Mouse (Mus musculus) T-helper 17 cell (primary cell): ENCODE measurements at regions not wholly inside any gene's neighbourhood (a gene's known extent, or its start where the extent isn't known, plus 50 kb on each side); places are given as distances from the start of the nearest gene placed in this dataset.

Experiments used
- in situ Hi-C, 2 experiments: fragments of 300-600 bp; cut with MboI, MseI; formaldehyde crosslinking; loops; 1 replicate in 1 of 2; 2 replicates in 1 of 2; pipeline ENCODE4 v1.15.1; 2025; ENCODE audit warnings: high pct_unique_total_duplicates in 2 of 2

- in situ Hi-C loops, result loop anchor here in 1 of 2 experiments (5.0 kb wide), 1 partner anchor 107 kb away; no protein-coding TSS in a partner anchor
Observed at GRCm38 (mm10) chr16:93035626-93036025, 209.7 kb upstream of the Runx1 start.

DNA sequence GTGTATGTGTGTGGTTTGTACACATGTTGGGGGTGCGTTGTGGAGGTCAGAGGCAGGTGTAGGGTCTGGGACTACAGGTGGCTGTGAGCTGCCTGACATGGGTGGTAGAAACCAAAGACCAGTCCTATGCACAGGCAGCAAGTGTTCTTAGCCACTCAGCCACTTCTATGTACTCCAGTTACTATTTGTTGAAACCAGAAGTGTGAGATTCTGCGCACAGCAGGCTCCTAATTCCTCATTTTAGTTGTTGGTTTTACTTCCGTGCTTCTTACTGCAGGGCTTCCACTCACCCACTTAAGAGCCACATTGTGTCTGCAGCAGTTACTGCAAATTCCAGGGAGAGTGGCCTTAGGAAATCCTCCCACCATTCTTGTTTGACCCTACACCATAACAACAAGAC, 208.0 kb upstream of the Runx1 start:
- in situ Hi-C loops, result no loop called here

GRCm38 (mm10) chr16:93031624-93032023, 205.7 kb upstream of the Runx1 start:
- in situ Hi-C loops, result no loop called here

GRCm38 (mm10) chr16:93028640-93029039, 202.7 kb upstream of the Runx1 start:
- in situ Hi-C loops, result no loop called here

DNA sequence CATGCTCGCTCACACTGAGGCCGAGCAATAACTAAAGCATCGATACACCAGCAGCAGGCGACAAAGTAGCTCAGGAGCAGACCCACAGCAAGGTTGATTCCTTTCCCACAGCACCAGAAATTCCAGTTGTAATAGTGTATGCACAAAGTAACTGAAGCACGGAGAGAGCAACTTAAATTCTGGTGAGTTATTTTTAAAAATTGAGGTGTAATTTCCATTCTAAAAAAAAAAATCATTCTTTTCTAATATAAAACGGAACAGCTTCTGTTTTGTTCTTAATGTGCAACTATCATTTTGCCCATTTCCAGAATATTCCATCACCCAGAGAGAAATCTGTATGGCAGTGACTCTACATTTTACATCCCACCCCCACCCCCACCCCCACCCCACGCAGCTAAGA, 202.1 kb upstream of the Runx1 start:
- in situ Hi-C loops, result no loop called here

- in situ Hi-C loops, result no loop called here
Observed at GRCm38 (mm10) chr16:93026094-93026648, 200.2 kb upstream of the Runx1 start.

DNA sequence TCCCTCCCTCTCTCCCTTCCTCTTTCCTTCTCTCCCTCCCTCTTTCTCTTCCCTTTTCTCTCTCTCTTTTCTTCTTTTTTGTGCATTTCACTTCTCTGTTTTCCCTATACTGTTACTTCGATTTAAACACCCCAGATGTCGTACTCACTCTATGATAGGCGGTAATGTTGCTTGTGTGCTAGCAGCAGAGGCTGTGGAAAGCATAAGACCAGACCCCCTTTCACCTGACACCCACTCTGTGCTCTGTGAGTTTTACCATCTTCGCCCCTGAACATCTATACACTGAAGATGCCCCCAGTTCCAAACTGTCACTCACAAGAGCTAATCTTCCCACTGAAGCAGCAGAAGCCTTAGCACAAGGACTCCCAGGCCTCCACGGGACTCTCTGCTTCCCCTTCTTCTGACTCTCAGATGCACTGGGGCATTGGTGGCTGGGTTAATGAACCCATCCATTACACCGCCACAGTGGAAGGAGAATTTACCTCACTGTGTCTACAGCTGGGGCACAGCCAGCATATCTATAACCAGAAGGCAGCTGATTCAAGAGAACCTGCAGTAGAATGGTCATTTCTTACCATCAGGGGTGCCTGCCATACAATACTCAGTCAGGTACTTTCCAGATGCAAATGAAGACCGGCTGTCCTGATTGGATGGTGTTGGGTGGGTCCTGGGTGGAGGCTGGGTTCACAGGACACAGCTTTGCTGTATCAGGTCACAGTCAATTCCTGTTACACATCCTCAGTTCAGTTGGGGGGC, 194.0 kb upstream of the Runx1 start:
- in situ Hi-C loops, result no loop called here

DNA sequence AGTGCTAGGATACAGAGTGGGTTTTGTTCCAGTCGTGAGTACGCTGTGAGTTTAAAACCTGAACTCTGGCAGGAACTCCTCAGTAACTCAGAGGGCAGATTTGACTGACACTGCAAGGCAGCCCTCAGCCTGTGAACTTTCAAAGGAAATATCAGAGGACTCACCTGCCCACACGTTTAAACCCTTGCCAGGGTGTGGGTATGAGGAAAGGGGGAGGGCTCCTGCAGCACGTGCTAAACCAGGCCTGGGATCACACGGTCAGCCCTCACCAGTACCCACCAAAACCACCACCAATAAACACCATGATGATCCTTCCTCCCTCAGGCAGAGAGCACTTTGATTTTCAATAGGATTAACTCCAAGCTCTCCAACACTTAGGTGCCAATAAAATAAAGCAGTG, 192.8 kb upstream of the Runx1 start:
- in situ Hi-C loops, result no loop called here

DNA sequence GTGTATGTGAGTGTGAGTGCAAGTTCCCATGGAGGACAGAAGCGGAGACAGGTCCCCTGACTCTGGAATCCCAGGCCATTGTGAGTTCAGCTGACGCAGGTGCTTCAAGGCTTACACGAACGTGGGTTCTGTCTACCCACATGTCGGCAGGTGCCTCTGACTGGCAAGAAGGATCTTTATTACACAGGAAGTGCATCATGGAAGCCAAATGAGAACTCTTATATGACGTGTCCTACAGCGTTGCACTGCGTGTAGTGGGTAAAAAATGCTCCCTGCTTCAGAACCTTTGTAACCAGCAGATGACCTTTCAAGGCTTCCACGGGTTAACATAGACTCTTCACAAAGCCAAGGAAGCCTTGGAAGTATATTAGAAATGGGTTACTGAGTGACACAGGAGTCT, 191.1 kb upstream of the Runx1 start:
- in situ Hi-C loops, result no loop called here

- in situ Hi-C loops, result no loop called here
Observed at GRCm38 (mm10) chr16:93015636-93016035, 189.7 kb upstream of the Runx1 start.

- in situ Hi-C loops, result no loop called here
Observed at GRCm38 (mm10) chr16:93014991-93015390, 189.0 kb upstream of the Runx1 start.

DNA sequence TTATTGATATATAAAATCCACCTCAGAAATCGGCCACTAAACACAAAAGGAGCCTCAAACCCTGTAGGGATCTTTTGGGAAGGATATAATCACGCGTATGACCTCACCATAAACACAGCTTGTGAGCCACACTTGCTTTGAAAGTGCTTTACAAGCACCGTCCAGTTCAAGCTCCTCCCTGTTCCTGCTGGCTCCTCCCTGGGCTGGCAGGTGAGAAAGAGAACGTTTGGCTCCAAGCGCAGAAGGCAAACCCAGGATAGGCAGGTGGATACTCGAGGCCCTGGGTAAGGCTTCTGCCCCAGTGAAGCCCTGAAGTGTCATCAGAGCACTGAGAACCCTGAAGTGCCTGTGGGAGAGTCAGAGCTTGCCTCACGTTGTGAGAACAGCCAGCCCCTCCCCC, 187.9 kb upstream of the Runx1 start:
- in situ Hi-C loops, result no loop called here

DNA sequence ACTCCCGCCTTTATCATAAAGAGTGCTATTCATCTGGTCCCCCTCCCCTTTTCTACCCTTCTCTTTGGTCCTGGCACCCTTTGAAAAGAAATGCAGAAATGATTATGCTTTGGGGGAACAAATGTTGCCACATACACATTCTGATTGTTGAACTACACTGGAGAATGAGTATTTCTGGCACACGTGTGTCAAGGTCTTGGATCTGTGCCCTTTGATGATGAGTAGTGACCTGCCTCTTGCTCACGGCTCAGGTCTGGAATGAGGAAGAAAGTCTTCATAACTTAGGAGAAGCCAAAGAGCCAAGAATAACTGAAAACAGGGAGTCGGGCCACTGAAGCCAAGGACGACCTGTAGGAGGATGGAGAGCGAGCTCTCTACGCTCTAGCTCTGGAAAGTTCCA, 187.3 kb upstream of the Runx1 start:
- in situ Hi-C loops, result no loop called here

- in situ Hi-C loops, result no loop called here
Observed at GRCm38 (mm10) chr16:93011474-93011873, 185.5 kb upstream of the Runx1 start.

- in situ Hi-C loops, result no loop called here
Observed at GRCm38 (mm10) chr16:93006321-93006984, 180.5 kb upstream of the Runx1 start.

DNA sequence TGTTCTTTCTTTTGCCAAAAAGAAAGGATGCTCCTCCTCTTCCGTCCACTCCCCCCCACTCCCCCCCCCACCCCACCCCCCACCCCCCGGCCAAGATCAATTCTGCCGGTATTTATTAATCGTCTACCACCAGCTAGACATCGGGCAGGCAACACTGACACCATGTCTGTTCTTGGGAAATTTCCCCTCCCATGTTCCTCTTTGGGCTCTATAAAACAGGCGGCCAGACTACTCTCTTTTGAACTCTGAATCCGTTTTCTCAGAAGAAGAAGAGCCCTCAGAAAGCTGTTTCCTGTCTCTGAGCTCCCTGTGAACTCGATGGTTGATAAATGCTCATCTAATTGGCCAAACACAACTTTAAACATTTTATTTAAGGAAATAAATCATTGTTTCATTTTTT, 179.5 kb upstream of the Runx1 start:
- in situ Hi-C loops, result no loop called here

DNA sequence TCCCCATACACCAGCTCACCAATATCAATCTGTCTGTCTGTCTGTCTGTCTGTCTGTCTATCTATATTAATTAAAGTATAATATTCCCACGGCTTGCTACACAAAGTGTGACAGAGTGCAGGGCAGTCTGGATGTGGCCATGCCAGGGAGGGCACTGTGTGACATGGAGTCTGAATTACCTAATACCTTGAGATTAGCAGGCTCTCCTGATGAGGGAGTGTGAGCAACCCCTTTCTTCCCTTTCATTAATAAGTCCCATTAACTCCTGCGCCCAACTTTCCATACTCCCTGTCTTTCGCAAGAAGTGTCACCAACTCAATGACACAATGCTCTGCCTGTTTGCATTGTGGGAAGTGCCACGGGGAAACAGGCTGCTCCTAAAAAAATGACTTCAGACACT, 177.9 kb upstream of the Runx1 start:
- in situ Hi-C loops, result no loop called here

DNA sequence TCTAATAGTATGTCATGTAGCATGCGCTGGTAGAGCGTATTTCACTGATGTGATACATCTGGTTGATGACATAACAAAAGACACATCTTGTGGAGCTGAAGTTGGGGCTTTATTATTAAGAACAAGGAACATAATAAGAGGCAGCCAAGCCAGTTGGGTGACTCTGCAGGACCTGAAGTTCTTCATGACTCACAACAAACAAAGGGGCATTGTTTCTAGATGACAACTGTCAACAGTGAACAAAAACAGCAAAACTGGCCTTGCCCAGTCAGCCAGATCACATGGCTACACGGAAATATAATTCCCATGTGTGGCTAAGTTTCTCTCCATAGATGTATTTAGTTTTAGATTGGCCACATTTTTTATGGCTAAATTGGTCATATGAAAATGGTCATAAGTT, 172.7 kb upstream of the Runx1 start:
- in situ Hi-C loops, result no loop called here

GRCm38 (mm10) chr16:92997636-92998035, 171.7 kb upstream of the Runx1 start:
- in situ Hi-C loops, result no loop called here

DNA sequence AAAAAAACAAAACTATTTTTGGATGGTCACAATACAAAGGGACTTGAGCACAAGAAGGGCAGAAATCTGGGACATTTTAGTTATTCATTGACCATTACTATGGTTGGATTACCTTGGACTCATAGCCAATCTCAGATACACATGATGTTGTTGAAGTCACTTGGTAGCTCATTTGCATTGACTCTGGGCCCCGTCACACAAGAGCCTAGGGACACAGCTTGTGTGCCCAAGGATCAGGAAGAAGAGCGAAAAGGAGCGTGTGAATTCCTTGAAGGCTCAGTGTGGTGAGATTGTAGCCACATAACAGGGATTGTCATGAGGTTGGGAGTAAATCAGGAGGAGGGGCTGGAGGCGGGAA, 170.0 kb upstream of the Runx1 start:
- in situ Hi-C loops, result no loop called here

GRCm38 (mm10) chr16:92995132-92995992, 169.4 kb upstream of the Runx1 start:
- in situ Hi-C loops, result no loop called here

DNA sequence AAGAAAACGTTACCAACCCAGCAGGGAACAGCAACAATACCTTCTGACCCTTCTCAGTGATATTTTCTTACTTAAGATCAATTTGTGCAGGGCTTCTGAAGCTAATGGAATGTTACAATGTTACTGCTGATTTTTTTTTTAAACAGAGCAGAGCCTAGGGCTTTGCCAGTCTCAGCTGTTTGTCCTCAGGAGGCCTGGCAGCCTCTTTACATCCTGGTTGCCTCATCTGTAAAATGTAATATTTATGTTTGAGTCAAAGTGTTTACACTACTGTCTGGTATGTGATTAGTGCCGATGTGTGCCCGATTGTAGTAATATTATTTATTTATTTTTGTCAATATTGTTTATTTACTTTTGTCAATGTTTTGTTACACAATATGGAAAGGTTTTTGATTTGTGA, 166.9 kb upstream of the Runx1 start:
- in situ Hi-C loops, result no loop called here
